Mouse (Mus musculus): Measurements from ENCODE around the gene Hexim1.

Hexim1 gene

GRCm38 (mm10) chr11:103116008-103116818 is at the start of gene Hexim1:
Gene Hexim1 (plus strand): TSS chr11:103116231.
- peak; percentile 100 for DNase-seq (ENCODE audit: low spot score)

GRCm38 (mm10) chr11:103067051-103067361 is 49.0 kb upstream of the Hexim1 start:
- DNase-seq (ENCODE audit: low spot score) = no peak

- DNase-seq (ENCODE audit: low spot score) = peak; percentile 88
Measured at GRCm38 (mm10) chr11:103067457-103068001, 48.5 kb upstream of the Hexim1 start.

- DNase-seq (ENCODE audit: low spot score) = no peak
Measured at GRCm38 (mm10) chr11:103068272-103068671, 47.8 kb upstream of the Hexim1 start.

- no peak for DNase-seq (ENCODE audit: low spot score)
Measured at GRCm38 (mm10) chr11:103068884-103069283, 47.1 kb upstream of the Hexim1 start.

GRCm38 (mm10) chr11:103069731-103070130 is 46.3 kb upstream of the Hexim1 start:
- no peak for DNase-seq (ENCODE audit: low spot score)

- DNase-seq (ENCODE audit: low spot score) = no peak
Measured at GRCm38 (mm10) chr11:103070322-103070880, 45.6 kb upstream of the Hexim1 start.

- no peak for DNase-seq (ENCODE audit: low spot score)
Measured at GRCm38 (mm10) chr11:103073671-103074070, 42.4 kb upstream of the Hexim1 start.

GRCm38 (mm10) chr11:103074121-103074650 is 41.8 kb upstream of the Hexim1 start:
- DNase-seq (ENCODE audit: low spot score) = no peak

- DNase-seq (ENCODE audit: low spot score) = no peak
Measured at GRCm38 (mm10) chr11:103074796-103075323, 41.2 kb upstream of the Hexim1 start.

GRCm38 (mm10) chr11:103076010-103076409 is 40.0 kb upstream of the Hexim1 start:
- DNase-seq (ENCODE audit: low spot score) = no peak

GRCm38 (mm10) chr11:103076581-103076980 is 39.5 kb upstream of the Hexim1 start:
- no peak for DNase-seq (ENCODE audit: low spot score)

GRCm38 (mm10) chr11:103078131-103078530 is 37.9 kb upstream of the Hexim1 start:
- no peak for DNase-seq (ENCODE audit: low spot score)

- DNase-seq (ENCODE audit: low spot score) = no peak
Measured at GRCm38 (mm10) chr11:103080323-103081091, 35.5 kb upstream of the Hexim1 start.

GRCm38 (mm10) chr11:103081631-103082030 is 34.4 kb upstream of the Hexim1 start:
- DNase-seq (ENCODE audit: low spot score) = no peak

GRCm38 (mm10) chr11:103093306-103093705 is 22.7 kb upstream of the Hexim1 start:
- DNase-seq (ENCODE audit: low spot score) = no peak

GRCm38 (mm10) chr11:103093862-103094833 is 21.9 kb upstream of the Hexim1 start:
- peak; percentile 73 for DNase-seq (ENCODE audit: low spot score)

GRCm38 (mm10) chr11:103095107-103095670 is 20.8 kb upstream of the Hexim1 start:
- DNase-seq (ENCODE audit: low spot score) = no peak

- no peak for DNase-seq (ENCODE audit: low spot score)
Measured at GRCm38 (mm10) chr11:103095801-103096200, 20.2 kb upstream of the Hexim1 start.
